Mouse (Mus musculus): Measurements from ENCODE around the gene Adcy1.

Adcy1 gene

DNA sequence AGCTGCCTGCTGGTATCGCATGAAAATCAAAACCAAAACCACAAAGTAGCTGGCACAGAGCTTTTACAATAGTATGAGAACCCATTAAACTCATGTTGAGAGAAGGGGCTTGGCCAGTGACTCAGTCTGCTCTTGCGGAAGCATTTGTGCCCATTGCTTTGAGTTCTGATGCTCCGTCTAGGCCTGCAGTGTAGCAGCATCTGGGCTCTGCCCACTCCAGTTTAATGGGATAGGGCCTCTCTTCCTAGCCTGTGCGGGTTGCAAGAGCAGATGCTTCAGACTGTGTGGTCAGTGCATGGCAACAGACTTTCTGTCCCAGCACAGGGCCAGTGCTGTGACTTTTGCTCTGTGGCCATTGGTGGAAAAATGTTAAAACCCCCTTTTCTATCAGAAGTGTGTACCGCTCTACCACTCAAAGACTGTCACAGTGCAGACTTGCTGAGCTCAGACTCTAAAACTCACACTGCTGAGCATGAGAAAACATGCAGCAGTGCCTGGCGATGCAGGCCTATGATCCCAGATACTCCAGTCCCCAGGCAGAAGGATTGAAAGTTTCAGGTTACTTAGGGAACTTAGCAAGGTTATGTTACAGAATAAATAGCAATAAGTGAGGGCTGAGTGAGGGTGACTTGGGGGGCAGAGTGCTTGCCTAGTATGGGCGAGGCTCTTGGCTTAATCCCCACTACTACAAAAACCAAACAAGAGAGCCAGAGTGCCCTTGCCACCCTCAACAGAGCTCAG is 163.7 kb downstream of the Adcy1 start:
- no peak for DNase-seq

DNA sequence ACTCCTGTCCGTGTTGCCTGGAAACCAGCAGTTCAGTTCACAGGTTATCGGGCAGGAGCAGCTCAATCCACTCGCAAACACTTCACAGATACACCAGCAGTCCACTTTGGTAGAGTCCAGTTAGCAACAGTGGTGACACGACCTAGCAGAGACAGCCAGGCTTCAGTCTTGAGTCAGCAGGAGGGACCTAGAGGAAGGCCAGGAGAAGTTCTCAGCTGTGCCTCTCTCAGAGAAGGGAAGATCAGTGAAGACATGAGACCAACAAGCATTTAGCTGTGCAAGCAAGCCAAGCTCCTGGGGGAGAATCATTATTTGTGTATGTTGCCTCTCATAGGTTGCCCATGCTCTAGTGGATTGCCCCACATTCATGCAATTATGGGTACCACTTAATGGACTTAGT is 164.8 kb downstream of the Adcy1 start:
- DNase-seq, result no peak
